Mouse (Mus musculus) brain, embryonic 14.5 days (tissue): Measurements from ENCODE around the gene Tnfrsf11a.

Experiments used
- CTCF ChIP-seq: fragments of 200-500 bp; IDR thresholded peaks from 2 replicates; pipeline ENCODE4 v1.5.1; 2012; ENCODE audit warnings: inconsistent platforms, mild to moderate bottlenecking, moderate library complexity, borderline replicate concordance; ENCODE audit not compliant: insufficient read depth, insufficient read length; ENCODE audit errors: extremely low read depth
- POLR2A ChIP-seq: fragments of 200-500 bp; IDR thresholded peaks from 2 replicates; pipeline ENCODE4 v1.6.1; 2012; ENCODE audit warnings: mild to moderate bottlenecking, inconsistent platforms, borderline replicate concordance; ENCODE audit not compliant: poor library complexity, insufficient read depth, insufficient read length, severe bottlenecking; ENCODE audit errors: extremely low read depth

GRCm38 (mm10) chr1:105880555-105881304 is 100.2 kb downstream of the Tnfrsf11a start:
- TF ChIP-seq CTCF (peak; percentile 36; the same call in 1 of the 2 replicates), POLR2A (no peak)
